Mouse (Mus musculus) erythroblast, embryonic 14.5 days (primary cell): ENCODE results near the gene Pla2g4d.

ENCODE experiments used
- GATA1 ChIP-seq: IDR thresholded peaks from 2 replicates; pipeline ENCODE4 v1.6.1; 2012; ENCODE audit warnings: low read length, inconsistent platforms, mixed read lengths
- TAL1 ChIP-seq: IDR thresholded peaks from 3 replicates; pipeline ENCODE4 v1.6.1; 2012; ENCODE audit warnings: low read length, inconsistent platforms, mixed read lengths

- no peak for TF ChIP-seq GATA1
- no peak for TF ChIP-seq TAL1
These were observed 51.2 kb downstream of the Pla2g4d start for GRCm38 (mm10) chr2:120237784-120238183.
